ENCODE assay signal across 9 mouse cellular contexts in genomic region chr19:16529293-16529920, GRCm38 (mm10).
A peak's percentile ranks its signal among the peaks of the same experiment; 100 is the strongest.
DNase-seq lines count a peak whose midpoint lies in the region; ATAC-seq and TF ChIP-seq lines count a peak whose summit lies in the region.
"Had no signal": no experiment of that assay in that cellular context is flagged by ENCODE, and none has a peak within 500 bp of the region (broad histone marks: within the 10 kb centered on the region; RNA-seq: fewer than 3 reads in every experiment).

No protein-coding gene starts in this region.

- peak; percentile 46 for TF ChIP-seq RAD21 in MEL (IDR thresholded peaks at IDR 0.05; ENCODE audit: low read depth, low read length)

- peaks cover 0 to 6% of the 10 kb centered on the region in 2 experiments; a peak in 2 of 4 replicates for H3K36me3 ChIP-seq in MEL (ENCODE audit: control insufficient read depth in 1 of 2, insufficient read depth in 2 of 2, low read length in 2 of 2)
- no peaks in the 10 kb centered on the region for H3K36me3 ChIP-seq in midbrain, embryonic 16.5 days (ENCODE audit: control insufficient read depth, insufficient read depth, low read length)
- H3K36me3 ChIP-seq: embryonic facial prominence, embryonic 12.5 days; neural tube, embryonic 13.5 days had no signal

- no peak for ATAC-seq in midbrain, embryonic 16.5 days

- no peaks in the 10 kb centered on the region for H3K9me3 ChIP-seq in MEL (replicated peaks; ENCODE audit: insufficient read depth, low read length)
- H3K9me3 ChIP-seq in midbrain, embryonic 16.5 days (replicated peaks; ENCODE audit: control insufficient read depth, low read length, poor library complexity, severe bottlenecking), result no peaks in the 10 kb centered on the region
- H3K9me3 ChIP-seq: embryonic facial prominence, embryonic 12.5 days; neural tube, embryonic 13.5 days had no signal

- peak; percentile 6 for DNase-seq in layer of hippocampus, adult 11-12 months (ENCODE audit: low spot score)
- DNase-seq in layer of hippocampus, adult 18-20 months (ENCODE audit: low spot score in 2 of 2), result no peak
- DNase-seq in MEL (ENCODE audit: low read depth, low spot score), result peak; percentile 43
- peak; percentile 30 for DNase-seq in brain, adult 2 months (ENCODE audit: low read depth, low spot score)
- DNase-seq in lung, adult 18-20 months, result peak; percentile 48 to 67
- no peak for DNase-seq in neural tube, embryonic 10.5 days (ENCODE audit: extremely low spot score, low spot score)

- TF ChIP-seq CTCF in MEL (IDR thresholded peaks at IDR 0.05 in 2 of 3, conservative IDR thresholded peaks at IDR 0.05 in 1 of 3; ENCODE audit: control insufficient read depth in 1 of 3, insufficient read depth in 1 of 3, low read depth in 2 of 3, low read length in 3 of 3, poor library complexity in 1 of 3, severe bottlenecking in 1 of 3), result peak in 2 of 3 experiments; percentile 53 to 60; a peak in 4 of 6 replicates

- TF ChIP-seq EP300 in MEL (IDR thresholded peaks at IDR 0.05; ENCODE audit: low read depth in 1 of 2, low read length in 2 of 2), result no peak

- H3K27me3 ChIP-seq in MEL (ENCODE audit: control insufficient read depth in 1 of 2, insufficient read depth in 2 of 2, low read length in 2 of 2), result no peaks in the 10 kb centered on the region
- no peaks in the 10 kb centered on the region for H3K27me3 ChIP-seq in midbrain, embryonic 16.5 days (ENCODE audit: control insufficient read depth, insufficient read depth, low read depth, low read length)
- H3K27me3 ChIP-seq: embryonic facial prominence, embryonic 12.5 days; neural tube, embryonic 13.5 days had no signal

- H3K4me2 ChIP-seq in midbrain, embryonic 16.5 days (ENCODE audit: low read length), result no peak overlapping the region
- H3K4me2 ChIP-seq: embryonic facial prominence, embryonic 12.5 days; neural tube, embryonic 13.5 days had no signal

- H3K4me3 ChIP-seq in MEL (ENCODE audit: control insufficient read depth in 1 of 2, insufficient read depth in 1 of 2, low read depth in 2 of 2, low read length in 2 of 2), result no peak overlapping the region
- no peak overlapping the region for H3K4me3 ChIP-seq in midbrain, embryonic 16.5 days (ENCODE audit: low read depth, low read length)
- H3K4me3 ChIP-seq: embryonic facial prominence, embryonic 12.5 days; neural tube, embryonic 13.5 days had no signal

- H3K9ac ChIP-seq in MEL (ENCODE audit: control insufficient read depth, low read depth, low read length, poor library complexity, severe bottlenecking), result no peak overlapping the region
- H3K9ac ChIP-seq in midbrain, embryonic 16.5 days (ENCODE audit: low read depth, low read length), result no peak overlapping the region
- H3K9ac ChIP-seq: embryonic facial prominence, embryonic 12.5 days; neural tube, embryonic 13.5 days had no signal

- H3K79me2 ChIP-seq in MEL (ENCODE audit: control insufficient read depth, insufficient read depth, low read length, poor library complexity), result no peaks in the 10 kb centered on the region

- peaks cover 0 to 8% of the 10 kb centered on the region in 2 experiments; a peak in 2 of 4 replicates for H3K4me1 ChIP-seq in MEL (ENCODE audit: control insufficient read depth in 1 of 2, insufficient read depth in 2 of 2, low read length in 2 of 2)
- no peaks in the 10 kb centered on the region for H3K4me1 ChIP-seq in midbrain, embryonic 16.5 days (ENCODE audit: control insufficient read depth, insufficient read depth, low read length)
- H3K4me1 ChIP-seq: embryonic facial prominence, embryonic 12.5 days; neural tube, embryonic 13.5 days had no signal

- no peak overlapping the region for H3K27ac ChIP-seq in MEL (ENCODE audit: control insufficient read depth, low read depth, low read length)
- H3K27ac ChIP-seq in midbrain, embryonic 16.5 days (ENCODE audit: low read length), result no peak overlapping the region
- H3K27ac ChIP-seq: embryonic facial prominence, embryonic 12.5 days; neural tube, embryonic 13.5 days had no signal

- TF ChIP-seq POLR2A in MEL (IDR thresholded peaks at IDR 0.05; ENCODE audit: control insufficient read depth in 1 of 2, insufficient read depth in 1 of 2, low read depth in 1 of 2, low read length in 2 of 2, poor library complexity in 1 of 2), result no peak

TF ChIP-seq in MEL, 35 proteins besides CTCF, POLR2A, EP300 and RAD21:
- TF ChIP-seq TCF12 (IDR thresholded peaks at IDR 0.05; ENCODE audit: low read depth, low read length) (no peak), MYC (IDR thresholded peaks at IDR 0.05; ENCODE audit: low read depth, low read length) (no peak), SMC3 (IDR thresholded peaks at IDR 0.05; ENCODE audit: low read depth, low read length) (peak; percentile 78), RCOR1 (IDR thresholded peaks at IDR 0.05; ENCODE audit: low read depth, low read length) (no peak), POLR2AphosphoS5 (IDR thresholded peaks at IDR 0.05; ENCODE audit: borderline replicate concordance, low read depth, low read length) (no peak), BHLHE40 (IDR thresholded peaks at IDR 0.05; ENCODE audit: borderline replicate concordance, low read depth, low read length) (no peak), ZNF384 (IDR thresholded peaks at IDR 0.05; ENCODE audit: low read depth, low read length) (peak; percentile 91), NELFE (IDR thresholded peaks at IDR 0.05; ENCODE audit: low read depth, low read length) (no peak), NRF1 (IDR thresholded peaks at IDR 0.05; ENCODE audit: insufficient read depth, low read depth, low read length, poor library complexity, severe bottlenecking) (no peak), KAT2A (conservative IDR thresholded peaks at IDR 0.05; ENCODE audit: low read depth, low read length) (no peak), TAL1 (IDR thresholded peaks at IDR 0.05; ENCODE audit: low read length) (no peak), USF2 (IDR thresholded peaks at IDR 0.05; ENCODE audit: borderline replicate concordance in 1 of 2, insufficient read depth in 1 of 2, low read depth in 1 of 2, low read length in 2 of 2) (no peak), UBTF (IDR thresholded peaks at IDR 0.05; ENCODE audit: borderline replicate concordance, insufficient read depth, low read depth, low read length) (no peak), GATA1 (IDR thresholded peaks at IDR 0.05; ENCODE audit: low read depth, low read length) (no peak; the same call in 1 of the 2 replicates), MAZ (IDR thresholded peaks at IDR 0.05; ENCODE audit: low read depth, low read length) (no peak), ZKSCAN1 (IDR thresholded peaks at IDR 0.05; ENCODE audit: low read depth, low read length) (no peak), ELF1 (IDR thresholded peaks at IDR 0.05; ENCODE audit: low read depth, low read length) (no peak), CHD2 (IDR thresholded peaks at IDR 0.05; ENCODE audit: low read length) (no peak), SIN3A (IDR thresholded peaks at IDR 0.05; ENCODE audit: low read length) (no peak), HCFC1 (IDR thresholded peaks at IDR 0.05; ENCODE audit: low read depth, low read length) (no peak), GABPA (IDR thresholded peaks at IDR 0.05; ENCODE audit: low read depth, low read length) (no peak), ZC3H11A (IDR thresholded peaks at IDR 0.05; ENCODE audit: low read depth, low read length) (peak; percentile 63)

Comparison
In these comparisons a context has a peak if more than half of its experiments do, and no peak if none do; other contexts are left out.
1. DNase-seq: peak in layer of hippocampus, adult 11-12 months (single experiment), MEL (single experiment), brain, adult 2 months (single experiment) and lung, adult 18-20 months (2 of 2); none in layer of hippocampus, adult 18-20 months (0 of 2) and neural tube, embryonic 10.5 days (single experiment).